Mouse (Mus musculus): ENCODE measurements around the gene Utf1. TPM values are rescaled to one million over a fixed set of nuclear protein-coding genes. Genes with fewer than 3 reads are reported as not detected.

Gene Utf1
- polyA plus RNA-seq, 1 experiment from 2014 or later, result not detected

DNA sequence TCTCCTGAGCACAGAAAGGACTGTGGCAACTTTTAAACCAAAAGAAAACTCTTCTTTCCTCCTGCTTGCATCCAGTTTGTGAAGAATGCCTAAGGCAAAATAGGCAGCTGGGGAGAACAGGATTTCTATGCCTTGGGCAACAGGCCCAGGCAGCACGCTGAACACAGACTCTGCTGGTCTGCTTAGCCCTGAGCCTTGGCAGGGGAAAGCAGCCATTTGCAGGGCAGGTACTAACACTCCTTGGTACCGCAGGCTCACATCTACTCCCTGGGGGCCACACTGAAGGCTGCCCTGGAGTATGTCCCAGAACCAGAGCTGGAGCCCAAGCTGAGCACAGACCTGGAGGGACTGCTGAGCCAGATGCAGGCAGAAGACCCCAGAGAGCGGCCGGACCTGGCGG, 35.4 kb upstream of the Utf1 start:
- peak overlapping the region; percentile 13; the same call in 1 of the 2 replicates for H3K27ac ChIP-seq (replicated peaks)

DNA sequence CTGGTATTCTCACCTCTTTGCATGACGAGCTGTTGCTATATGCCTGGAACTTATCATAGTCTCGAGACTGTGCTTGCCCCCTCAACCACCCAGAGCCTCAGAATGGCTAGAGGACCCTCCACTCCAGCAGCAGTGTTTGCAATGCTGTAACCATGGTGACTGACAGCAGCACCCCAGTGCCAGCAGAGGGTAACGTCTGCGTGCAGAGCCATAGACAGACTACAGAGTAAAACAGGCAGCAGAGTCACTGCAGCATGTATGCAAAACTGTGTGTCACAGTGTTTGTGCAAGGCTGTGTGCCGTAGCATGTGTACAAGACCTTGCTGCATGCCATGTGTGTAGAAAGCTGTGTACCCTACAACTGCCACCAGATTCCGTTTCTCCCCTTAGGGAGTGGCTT, 34.1 kb upstream of the Utf1 start:
- H3K27ac ChIP-seq (replicated peaks), result no peak overlapping the region
- peak; percentile 27; the same call in 1 of the 2 replicates for ATAC-seq (ENCODE audit: low FRiP score)
- H3K4me3 ChIP-seq (replicated peaks), result no peak overlapping the region
- no peaks in the 10 kb centered on the region for H3K36me3 ChIP-seq
- 33% methylated on average over 6 of the region's 6 CpGs for WGBS
- no peaks in the 10 kb centered on the region for H3K9me3 ChIP-seq (replicated peaks)
- H3K9ac ChIP-seq (replicated peaks), result no peak overlapping the region
- H3K27me3 ChIP-seq (replicated peaks), result peaks cover 23% of the 10 kb centered on the region
- H3K4me1 ChIP-seq, result peaks cover 32% of the 10 kb centered on the region
- no peak overlapping the region for H3K4me2 ChIP-seq

More for the DNA sequence above, 35.4 kb upstream of the Utf1 start:
- Histone ChIP-seq H3K4me1 (peaks cover 31% of the 10 kb centered on the region), H3K9me3 (replicated peaks) (no peaks in the 10 kb centered on the region), H3K4me3 (replicated peaks) (no peak overlapping the region), H3K4me2 (no peak overlapping the region), H3K36me3 (no peaks in the 10 kb centered on the region), H3K9ac (replicated peaks) (no peak overlapping the region), H3K27me3 (replicated peaks) (peaks cover 13% of the 10 kb centered on the region)
- ATAC-seq (ENCODE audit: low FRiP score), result no peak
- 47% methylated on average over 5 of the region's 5 CpGs for WGBS

DNA sequence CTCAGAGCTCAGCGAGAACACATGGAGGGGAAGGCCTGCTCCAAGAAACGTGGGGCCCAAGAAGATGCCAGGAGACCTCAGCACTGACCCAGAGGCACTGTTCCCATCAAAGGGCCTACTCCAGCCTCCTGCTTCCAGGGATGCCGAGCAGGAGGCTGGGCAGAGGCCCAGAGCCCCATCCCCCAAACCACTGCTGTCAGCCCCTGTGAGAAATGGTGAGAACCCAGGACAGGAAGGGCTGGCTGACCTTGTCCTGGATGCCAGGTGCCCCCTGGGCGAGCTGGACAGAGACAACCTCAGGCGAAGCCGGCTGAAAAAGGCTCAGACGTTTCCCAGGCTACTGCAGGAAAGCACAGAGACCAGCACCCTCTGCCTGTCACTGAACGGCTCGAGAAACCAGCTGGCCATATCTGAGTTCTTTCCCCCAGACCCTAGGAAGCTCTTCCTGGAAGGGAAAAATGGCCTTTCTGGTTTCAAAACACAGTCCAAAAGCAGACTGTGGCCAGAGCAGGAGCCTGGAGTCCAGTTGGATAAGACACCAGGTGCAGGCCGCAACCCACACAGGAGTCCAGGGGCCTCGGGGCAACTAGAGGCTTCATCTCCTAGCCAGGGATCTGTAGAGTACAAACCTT, 33.3 kb upstream of the Utf1 start:
- Histone ChIP-seq H3K4me3 (replicated peaks) (no peak overlapping the region), H3K9me3 (replicated peaks) (no peaks in the 10 kb centered on the region), H3K4me2 (no peak overlapping the region), H3K27ac (replicated peaks) (no peak overlapping the region), H3K36me3 (no peaks in the 10 kb centered on the region), H3K4me1 (peaks cover 28% of the 10 kb centered on the region), H3K9ac (replicated peaks) (no peak overlapping the region), H3K27me3 (replicated peaks) (peaks cover 32% of the 10 kb centered on the region)
- ATAC-seq (ENCODE audit: low FRiP score), result no peak
- 64% methylated on average over 11 of the region's 11 CpGs for WGBS

DNA sequence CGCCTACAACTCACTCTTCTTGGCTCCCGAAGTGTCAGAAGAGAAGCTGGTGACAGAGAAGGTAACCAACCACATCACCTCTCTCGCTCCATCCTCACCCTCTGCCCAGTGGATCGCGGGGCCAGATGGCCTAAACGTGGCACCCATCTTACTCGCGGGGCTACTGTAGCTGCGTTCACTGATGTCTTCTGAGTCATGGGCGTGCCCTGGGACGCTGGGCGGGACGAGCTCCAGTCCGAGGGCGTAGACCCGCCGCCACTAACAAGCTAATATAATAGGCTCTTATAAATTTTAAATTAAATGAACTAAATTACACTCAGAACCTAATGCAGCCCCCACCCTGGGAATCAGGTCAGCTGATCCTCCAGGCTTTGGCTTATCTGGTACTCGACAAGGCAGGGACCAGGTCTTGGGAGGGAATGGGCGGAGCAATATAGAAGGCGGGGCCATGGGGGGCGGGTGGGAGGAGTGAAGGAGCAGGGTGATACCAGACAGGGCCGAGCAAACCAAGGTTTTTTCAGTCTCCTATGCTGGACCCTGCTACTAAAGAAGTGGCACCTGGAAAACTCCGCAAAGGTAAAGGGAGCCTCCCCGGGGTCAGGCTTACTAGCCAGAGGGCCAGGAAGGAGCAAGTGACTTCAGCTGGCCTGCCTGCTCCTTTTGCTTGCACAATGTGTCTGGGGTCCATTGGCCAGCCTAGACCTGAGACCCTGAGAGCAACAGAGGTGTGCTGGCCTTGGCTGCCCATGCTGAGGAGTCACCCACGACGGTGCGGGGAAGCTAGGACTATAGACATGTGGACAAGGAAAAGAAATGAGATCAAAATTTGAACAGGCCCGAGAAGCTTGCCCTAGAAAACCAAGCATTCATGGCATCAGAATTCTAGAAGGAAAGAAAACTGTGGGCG, 29.2 kb upstream of the Utf1 start:
- 13% methylated on average over 29 of the region's 29 CpGs for WGBS
- H3K36me3 ChIP-seq, result peaks cover 4% of the 10 kb centered on the region; the same call in 1 of the 2 replicates
- H3K4me1 ChIP-seq, result peaks cover 23% of the 10 kb centered on the region
- no peaks in the 10 kb centered on the region for H3K9me3 ChIP-seq (replicated peaks)
- H3K27me3 ChIP-seq (replicated peaks), result peaks cover 45% of the 10 kb centered on the region
- ATAC-seq (ENCODE audit: low FRiP score), result peak; percentile 26; the same call in 1 of the 2 replicates
- no peak overlapping the region for H3K27ac ChIP-seq (replicated peaks)
- H3K4me3 ChIP-seq (replicated peaks), result peak overlapping the region; percentile 15; the same call in 1 of the 2 replicates
- H3K4me2 ChIP-seq, result peak overlapping the region; percentile 44
- H3K9ac ChIP-seq (replicated peaks), result no peak overlapping the region

DNA sequence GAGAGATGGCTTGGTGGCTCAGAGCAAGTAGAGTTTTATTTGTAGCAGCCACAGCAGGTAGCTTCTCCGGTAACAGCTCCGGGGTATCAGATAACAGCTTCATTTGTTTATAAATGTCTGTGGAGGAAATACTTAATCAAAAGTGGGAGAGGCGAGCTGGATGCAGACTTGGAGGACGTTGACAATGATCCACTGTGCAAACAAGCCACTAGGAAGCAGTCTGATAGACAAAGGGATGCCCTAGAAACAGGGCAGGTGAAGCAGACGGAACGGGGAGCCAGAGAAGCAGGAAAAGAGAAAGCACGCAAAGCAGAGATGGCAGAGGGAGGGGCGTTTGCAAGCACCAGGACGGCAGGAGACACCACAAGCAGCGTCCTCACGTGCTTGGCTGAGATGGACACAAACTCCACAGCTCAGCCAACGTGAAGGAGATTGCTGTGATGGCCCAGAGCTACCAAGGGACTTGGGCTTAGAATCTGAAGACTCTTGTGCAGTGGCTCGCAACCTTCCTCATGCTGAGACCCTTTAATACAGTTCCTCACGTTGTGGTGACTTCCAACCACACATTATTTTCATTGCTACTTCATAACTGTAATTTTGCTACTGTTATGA, 27.8 kb upstream of the Utf1 start:
- H3K36me3 ChIP-seq, result peaks cover 6% of the 10 kb centered on the region; the same call in 1 of the 2 replicates
- no peaks in the 10 kb centered on the region for H3K9me3 ChIP-seq (replicated peaks)
- WGBS, result 7% methylated on average over 14 of the region's 14 CpGs
- H3K9ac ChIP-seq (replicated peaks), result no peak overlapping the region
- no peak overlapping the region for H3K4me3 ChIP-seq (replicated peaks)
- peaks cover 14% of the 10 kb centered on the region for H3K4me1 ChIP-seq
- ATAC-seq (ENCODE audit: low FRiP score), result no peak
- peak overlapping the region; percentile 38 for H3K4me2 ChIP-seq
- no peak overlapping the region for H3K27ac ChIP-seq (replicated peaks)
- peaks cover 49% of the 10 kb centered on the region for H3K27me3 ChIP-seq (replicated peaks)

DNA sequence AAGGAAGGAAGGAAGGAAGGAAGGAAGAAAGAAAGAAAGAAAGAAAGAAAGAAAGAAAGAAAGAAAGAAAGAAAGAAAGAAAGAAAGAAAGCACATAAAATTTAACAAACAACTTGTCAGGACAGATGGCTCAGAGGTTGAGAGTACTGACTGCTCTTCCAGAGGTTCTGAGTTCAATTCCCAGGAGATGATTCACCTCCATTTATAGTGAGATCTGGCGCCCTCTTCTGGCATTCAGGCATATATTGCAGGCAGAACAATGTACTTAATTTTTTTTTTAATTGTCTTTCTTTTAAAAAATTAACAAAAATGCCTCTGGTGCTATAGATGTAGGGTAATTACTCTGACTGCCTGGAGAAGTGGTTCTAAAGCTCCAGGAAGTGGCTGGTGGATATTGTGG, 27.2 kb upstream of the Utf1 start:
- H3K27me3 ChIP-seq (replicated peaks), result peaks cover 49% of the 10 kb centered on the region

DNA sequence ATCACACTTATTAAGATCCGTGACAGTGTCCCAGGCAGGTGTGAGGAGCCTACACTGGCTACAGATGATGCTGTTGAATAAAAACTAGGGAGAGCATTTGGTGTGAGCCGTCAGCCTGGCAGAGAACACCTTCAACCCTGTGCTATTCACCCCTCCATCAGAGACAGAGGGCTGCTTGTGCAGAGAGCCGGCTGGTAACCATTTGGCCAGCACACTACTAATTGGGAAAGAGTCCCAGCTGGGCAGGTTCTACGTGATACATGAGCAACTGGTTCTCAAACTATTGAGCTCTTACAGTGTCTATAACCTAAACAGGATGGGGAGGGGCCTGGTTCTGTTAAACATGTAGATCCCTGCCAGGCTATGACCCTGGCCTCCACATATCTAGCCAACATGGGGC, 25.3 kb upstream of the Utf1 start:
- Histone ChIP-seq H3K27me3 (replicated peaks) (peaks cover 35% of the 10 kb centered on the region), H3K4me2 (no peak overlapping the region), H3K4me1 (peaks cover 14% of the 10 kb centered on the region), H3K9me3 (replicated peaks) (no peaks in the 10 kb centered on the region), H3K36me3 (peaks cover 12% of the 10 kb centered on the region), H3K4me3 (replicated peaks) (no peak overlapping the region), H3K9ac (replicated peaks) (no peak overlapping the region), H3K27ac (replicated peaks) (no peak overlapping the region)
- 77% methylated on average over 4 of the region's 4 CpGs for WGBS
- no peak for ATAC-seq (ENCODE audit: low FRiP score)

More for the DNA sequence above, 27.2 kb upstream of the Utf1 start:
- no peak overlapping the region for H3K9ac ChIP-seq (replicated peaks)
- no peak overlapping the region for H3K4me3 ChIP-seq (replicated peaks)
- ATAC-seq (ENCODE audit: low FRiP score), result no peak
- no peak overlapping the region for H3K4me2 ChIP-seq
- no peaks in the 10 kb centered on the region for H3K9me3 ChIP-seq (replicated peaks)
- peaks cover 14% of the 10 kb centered on the region for H3K4me1 ChIP-seq
- H3K27ac ChIP-seq (replicated peaks), result no peak overlapping the region
- H3K36me3 ChIP-seq, result peaks cover 6% of the 10 kb centered on the region; the same call in 1 of the 2 replicates
- 0% methylated on average over 1 of the region's 1 CpGs for WGBS

DNA sequence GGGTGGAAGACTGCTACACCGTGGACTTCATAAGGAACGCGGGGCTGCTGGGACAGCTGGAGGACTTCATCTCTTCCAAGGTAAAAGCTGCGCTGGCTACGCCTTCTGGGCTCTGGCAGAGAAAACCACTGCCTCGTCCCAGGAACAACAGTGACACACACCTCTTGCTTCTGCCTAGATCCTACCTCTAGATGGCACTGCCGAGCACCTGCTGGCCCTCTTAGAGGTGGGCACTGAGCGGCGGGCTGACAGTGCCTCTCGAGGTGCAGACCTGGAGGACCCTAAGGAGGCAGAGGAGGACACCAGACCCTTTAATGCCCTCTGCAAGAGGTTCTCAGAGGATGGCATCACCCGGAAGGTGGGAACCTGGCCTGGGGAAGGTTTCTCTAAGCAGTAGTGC, 12.9 kb upstream of the Utf1 start:
- 18% methylated on average over 11 of the region's 11 CpGs for WGBS
- peaks cover 63% of the 10 kb centered on the region for H3K36me3 ChIP-seq
- H3K4me2 ChIP-seq, result no peak overlapping the region
- H3K4me3 ChIP-seq (replicated peaks), result no peak overlapping the region
- H3K27ac ChIP-seq (replicated peaks), result no peak overlapping the region
- no peak overlapping the region for H3K9ac ChIP-seq (replicated peaks)
- H3K9me3 ChIP-seq (replicated peaks), result no peaks in the 10 kb centered on the region
- ATAC-seq (ENCODE audit: low FRiP score), result no peak; the same call in 1 of the 2 replicates
- H3K4me1 ChIP-seq, result no peaks in the 10 kb centered on the region
- H3K27me3 ChIP-seq (replicated peaks), result peaks cover 2% of the 10 kb centered on the region; the same call in 1 of the 2 replicates

DNA sequence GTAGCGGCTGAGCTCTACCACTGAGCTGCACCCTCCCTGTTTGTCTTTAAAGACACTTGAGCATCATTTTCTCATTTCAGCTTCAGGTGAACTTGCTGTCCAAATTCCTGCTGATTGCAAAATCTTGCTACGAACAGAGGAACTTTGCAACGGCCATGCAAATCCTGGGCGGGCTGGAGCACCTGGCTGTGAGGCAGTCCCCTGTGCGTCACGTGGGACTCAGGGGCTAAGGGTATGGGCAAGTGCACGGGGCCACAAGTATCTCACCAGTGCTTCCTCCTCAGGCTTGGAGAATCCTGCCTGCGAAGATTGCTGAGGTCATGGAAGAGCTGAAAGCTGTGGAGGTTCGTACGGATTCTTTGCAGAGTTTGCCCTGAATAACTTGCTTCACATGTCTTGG, 6.9 kb upstream of the Utf1 start:
- WGBS, result 87% methylated on average over 10 of the region's 10 CpGs

DNA sequence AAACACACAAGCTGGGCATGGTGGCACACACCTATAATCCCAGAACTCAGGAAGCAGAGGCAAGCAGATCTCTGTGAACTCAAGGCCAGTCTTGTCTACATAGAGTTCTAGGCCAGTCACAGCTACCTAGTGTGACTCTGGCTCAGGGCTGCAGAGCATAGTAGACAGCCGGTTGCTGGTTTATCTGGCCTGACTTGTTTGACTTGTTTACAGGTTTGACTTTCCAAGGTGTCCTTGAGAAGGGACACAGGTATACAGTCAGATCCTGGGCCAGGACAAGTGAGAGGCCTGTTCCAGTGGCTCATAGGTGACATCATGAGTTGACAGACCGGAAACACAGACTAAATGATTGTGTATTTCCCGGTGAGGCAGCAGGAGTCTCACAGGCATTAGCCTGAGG, 6.5 kb upstream of the Utf1 start:
- no peaks in the 10 kb centered on the region for H3K4me1 ChIP-seq
- 78% methylated on average over 3 of the region's 3 CpGs for WGBS
- peaks cover 29% of the 10 kb centered on the region for H3K36me3 ChIP-seq
- H3K27ac ChIP-seq (replicated peaks), result no peak overlapping the region
- no peak overlapping the region for H3K4me2 ChIP-seq
- peaks cover 25% of the 10 kb centered on the region for H3K27me3 ChIP-seq (replicated peaks)
- no peak for ATAC-seq (ENCODE audit: low FRiP score)
- no peak overlapping the region for H3K9ac ChIP-seq (replicated peaks)
- no peaks in the 10 kb centered on the region for H3K9me3 ChIP-seq (replicated peaks)
- H3K4me3 ChIP-seq (replicated peaks), result no peak overlapping the region

More for the DNA sequence above, 6.9 kb upstream of the Utf1 start:
- Histone ChIP-seq H3K36me3 (peaks cover 33% of the 10 kb centered on the region), H3K9ac (replicated peaks) (no peak overlapping the region), H3K27me3 (replicated peaks) (peaks cover 20% of the 10 kb centered on the region), H3K4me2 (no peak overlapping the region), H3K27ac (replicated peaks) (no peak overlapping the region), H3K4me3 (replicated peaks) (no peak overlapping the region), H3K4me1 (no peaks in the 10 kb centered on the region), H3K9me3 (replicated peaks) (no peaks in the 10 kb centered on the region)
- no peak for ATAC-seq (ENCODE audit: low FRiP score)

DNA sequence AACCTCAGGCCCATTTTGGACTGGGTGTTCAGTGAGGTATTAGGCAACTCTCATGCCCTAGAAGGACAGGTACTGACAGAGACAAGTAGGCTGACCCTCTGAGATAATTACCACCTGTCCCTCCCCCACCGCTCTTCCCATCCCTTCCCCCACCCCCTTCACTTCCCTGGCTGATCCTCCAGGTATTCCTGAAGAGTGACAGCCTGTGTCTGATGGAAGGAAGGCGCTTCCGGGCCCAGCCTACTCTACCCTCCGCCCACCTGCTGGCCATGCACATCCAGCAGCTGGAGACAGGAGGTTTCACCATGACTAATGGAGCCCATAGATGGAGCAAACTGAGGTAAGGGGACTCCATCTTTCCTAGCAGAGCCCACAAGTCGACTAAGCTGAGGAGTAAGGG, 5.8 kb upstream of the Utf1 start:
- WGBS, result 79% methylated on average over 5 of the region's 5 CpGs
- Histone ChIP-seq H3K4me1 (no peaks in the 10 kb centered on the region), H3K9me3 (replicated peaks) (no peaks in the 10 kb centered on the region), H3K27ac (replicated peaks) (no peak overlapping the region), H3K9ac (replicated peaks) (no peak overlapping the region), H3K4me2 (no peak overlapping the region), H3K4me3 (replicated peaks) (no peak overlapping the region), H3K27me3 (replicated peaks) (peaks cover 31% of the 10 kb centered on the region), H3K36me3 (peaks cover 25% of the 10 kb centered on the region)
- ATAC-seq (ENCODE audit: low FRiP score), result no peak

Measured in neural tube, embryonic 15.5 days (tissue).